Mouse (Mus musculus): ENCODE results near the gene Odf4. TPM values are rescaled to one million over a fixed set of nuclear protein-coding genes. Genes with fewer than 3 reads are reported as not detected.
"Not testable (repeated sequence)": the region's sequence is repeated elsewhere in the genome, so short reads cannot be mapped to it uniquely, and the experiment has no call there.

The Odf4 gene
- polyA plus RNA-seq, 1 experiment from 2014 or later, result not detected

GRCm38 (mm10) chr11:68942731-68943130, 15.8 kb upstream of the Odf4 start:
- Histone ChIP-seq H3K27me3 (ENCODE audit: insufficient read depth, poor library complexity, severe bottlenecking) (peaks cover 20% of the 10 kb centered on the region), H3K36me3 (peaks cover 18% of the 10 kb centered on the region; the same call in 1 of the 2 replicates), H3K9me3 (no peaks in the 10 kb centered on the region), H3K4me1 (peaks cover 32% of the 10 kb centered on the region), H3K27ac (no peak overlapping the region), H3K4me3 (no peak overlapping the region)
- no peak for DNase-seq (ENCODE audit: low spot score)
- WGBS, result 73% methylated on average over 8 of the region's 8 CpGs

- H3K27me3 ChIP-seq (ENCODE audit: insufficient read depth, poor library complexity, severe bottlenecking), result no peaks in the 10 kb centered on the region
- peak overlapping the region; percentile 87; the same call in 1 of the 2 replicates for H3K27ac ChIP-seq
- WGBS, result 62% methylated on average over 4 of the region's 4 CpGs
- peaks cover 13% of the 10 kb centered on the region; the same call in 1 of the 2 replicates for H3K36me3 ChIP-seq
- DNase-seq (ENCODE audit: low spot score), result no peak
- peak overlapping the region; percentile 59 for H3K4me3 ChIP-seq
- peaks cover 18% of the 10 kb centered on the region; the same call in 1 of the 2 replicates for H3K4me1 ChIP-seq
- H3K9me3 ChIP-seq, result no peaks in the 10 kb centered on the region
These were observed 13.6 kb upstream of the Odf4 start for GRCm38 (mm10) chr11:68940516-68940915.

- no peaks in the 10 kb centered on the region for H3K9me3 ChIP-seq
- DNase-seq (ENCODE audit: low spot score), result peak; percentile 95
- peaks cover 8% of the 10 kb centered on the region; the same call in 1 of the 2 replicates for H3K36me3 ChIP-seq
- H3K4me1 ChIP-seq, result peaks cover 18% of the 10 kb centered on the region; the same call in 1 of the 2 replicates
- no peaks in the 10 kb centered on the region for H3K27me3 ChIP-seq (ENCODE audit: insufficient read depth, poor library complexity, severe bottlenecking)
- peak overlapping the region; percentile 59 for H3K4me3 ChIP-seq
- WGBS, result 7% methylated on average over 16 of the region's 16 CpGs
- peak overlapping the region; percentile 87 for H3K27ac ChIP-seq
These were observed 12.8 kb upstream of the Odf4 start for GRCm38 (mm10) chr11:68939451-68940304.

GRCm38 (mm10) chr11:68936951-68937350, 10.1 kb upstream of the Odf4 start:
- DNase-seq (ENCODE audit: low spot score); H3K27ac ChIP-seq; H3K27me3 ChIP-seq (ENCODE audit: insufficient read depth, poor library complexity, severe bottlenecking); H3K4me1 ChIP-seq; H3K36me3 ChIP-seq; H3K9me3 ChIP-seq; H3K4me3 ChIP-seq: not testable (repeated sequence)
- 77% methylated on average over 4 of the region's 4 CpGs for WGBS

- Histone ChIP-seq H3K27me3 (ENCODE audit: insufficient read depth, poor library complexity, severe bottlenecking) (no peaks in the 10 kb centered on the region), H3K4me1 (no peaks in the 10 kb centered on the region), H3K4me3 (no peak overlapping the region), H3K9me3 (no peaks in the 10 kb centered on the region), H3K36me3 (no peaks in the 10 kb centered on the region), H3K27ac (no peak overlapping the region)
- 72% methylated on average over 5 of the region's 5 CpGs for WGBS
- DNase-seq (ENCODE audit: low spot score), result no peak
These were observed 7.1 kb upstream of the Odf4 start for GRCm38 (mm10) chr11:68933885-68934507.

GRCm38 (mm10) chr11:68929947-68930346, 3.1 kb upstream of the Odf4 start:
- H3K36me3 ChIP-seq, result no peaks in the 10 kb centered on the region
- H3K27me3 ChIP-seq (ENCODE audit: insufficient read depth, poor library complexity, severe bottlenecking), result no peaks in the 10 kb centered on the region
- WGBS, result 69% methylated on average over 6 of the region's 6 CpGs
- no peak for DNase-seq (ENCODE audit: low spot score)
- H3K27ac ChIP-seq, result no peak overlapping the region
- no peaks in the 10 kb centered on the region for H3K9me3 ChIP-seq
- no peak overlapping the region for H3K4me3 ChIP-seq
- H3K4me1 ChIP-seq, result no peaks in the 10 kb centered on the region

GRCm38 (mm10) chr11:68924749-68925148, 2.1 kb downstream of the Odf4 start:
- Histone ChIP-seq H3K27ac (no peak overlapping the region), H3K36me3 (no peaks in the 10 kb centered on the region), H3K4me3 (no peak overlapping the region), H3K9me3 (no peaks in the 10 kb centered on the region), H3K27me3 (ENCODE audit: insufficient read depth, poor library complexity, severe bottlenecking) (peaks cover 4% of the 10 kb centered on the region; the same call in 1 of the 2 replicates), H3K4me1 (no peaks in the 10 kb centered on the region)
- 66% methylated on average over 2 of the region's 2 CpGs for WGBS
- DNase-seq (ENCODE audit: low spot score), result no peak

GRCm38 (mm10) chr11:68923191-68923590, 3.7 kb downstream of the Odf4 start:
- Histone ChIP-seq H3K36me3 (no peaks in the 10 kb centered on the region), H3K4me1 (no peaks in the 10 kb centered on the region), H3K4me3 (no peak overlapping the region), H3K27me3 (ENCODE audit: insufficient read depth, poor library complexity, severe bottlenecking) (peaks cover 4% of the 10 kb centered on the region; the same call in 1 of the 2 replicates), H3K27ac (no peak overlapping the region), H3K9me3 (no peaks in the 10 kb centered on the region)
- DNase-seq (ENCODE audit: low spot score), result no peak
- WGBS, result 49% methylated on average over 3 of the region's 3 CpGs

- Histone ChIP-seq H3K4me1 (no peaks in the 10 kb centered on the region), H3K27ac (no peak overlapping the region), H3K4me3 (no peak overlapping the region), H3K36me3 (no peaks in the 10 kb centered on the region), H3K9me3 (no peaks in the 10 kb centered on the region), H3K27me3 (ENCODE audit: insufficient read depth, poor library complexity, severe bottlenecking) (no peaks in the 10 kb centered on the region)
- WGBS, result 83% methylated on average over 4 of the region's 4 CpGs
- DNase-seq (ENCODE audit: low spot score), result no peak
These were observed 12.3 kb downstream of the Odf4 start for GRCm38 (mm10) chr11:68914566-68914965.

GRCm38 (mm10) chr11:68911531-68912177, 15.2 kb downstream of the Odf4 start:
- Histone ChIP-seq H3K27me3 (ENCODE audit: insufficient read depth, poor library complexity, severe bottlenecking) (no peaks in the 10 kb centered on the region), H3K27ac (peak overlapping the region; percentile 67; the same call in 1 of the 2 replicates), H3K4me3 (no peak overlapping the region), H3K4me1 (peaks cover 7% of the 10 kb centered on the region; the same call in 1 of the 2 replicates), H3K36me3 (peaks cover 5% of the 10 kb centered on the region; the same call in 1 of the 2 replicates), H3K9me3 (no peaks in the 10 kb centered on the region)
- WGBS, result 46% methylated on average over 14 of the region's 14 CpGs
- DNase-seq (ENCODE audit: low spot score), result no peak

GRCm38 (mm10) chr11:68908846-68909503, 17.9 kb downstream of the Odf4 start:
- peaks cover 7% of the 10 kb centered on the region; the same call in 1 of the 2 replicates for H3K4me1 ChIP-seq
- H3K9me3 ChIP-seq, result no peaks in the 10 kb centered on the region
- 33% methylated on average over 7 of the region's 7 CpGs for WGBS
- H3K36me3 ChIP-seq, result peaks cover 31% of the 10 kb centered on the region
- DNase-seq (ENCODE audit: low spot score), result no peak
- peak overlapping the region; percentile 38 for H3K27ac ChIP-seq
- no peaks in the 10 kb centered on the region for H3K27me3 ChIP-seq (ENCODE audit: insufficient read depth, poor library complexity, severe bottlenecking)
- no peak overlapping the region for H3K4me3 ChIP-seq

- no peak overlapping the region for H3K27ac ChIP-seq
- peaks cover 48% of the 10 kb centered on the region for H3K36me3 ChIP-seq
- H3K4me3 ChIP-seq, result no peak overlapping the region
- H3K9me3 ChIP-seq, result no peaks in the 10 kb centered on the region
- peaks cover 17% of the 10 kb centered on the region; the same call in 1 of the 2 replicates for H3K4me1 ChIP-seq
- no peaks in the 10 kb centered on the region for H3K27me3 ChIP-seq (ENCODE audit: insufficient read depth, poor library complexity, severe bottlenecking)
- no peak for DNase-seq (ENCODE audit: low spot score)
- 73% methylated on average over 3 of the region's 3 CpGs for WGBS
These were observed 19.6 kb downstream of the Odf4 start for GRCm38 (mm10) chr11:68907251-68907650.

Data from heart, embryonic 10.5 days (tissue).